Mouse (Mus musculus) midbrain, embryonic 10.5 days (tissue): ENCODE data around the gene Slc25a36. TPM values are rescaled to one million over a fixed set of nuclear protein-coding genes. Genes with fewer than 3 reads are reported as not detected.

Experiments used
- DNase-seq: peaks from one replicate; pipeline ENCODE4 v3.0.0-alpha.2; 2017; ENCODE audit warnings: low spot score
- H3K27ac ChIP-seq: fragments of 300-500 bp; sonication (generic); replicated peaks from 2 replicates; pipeline ENCODE4 v1.5.1; 2016; ENCODE audit warnings: mild to moderate bottlenecking
- H3K27me3 ChIP-seq: fragments of 300-500 bp; sonication (generic); 2 replicates; pipeline ENCODE4 v1.6.1; 2016; ENCODE audit warnings: low read depth, mild to moderate bottlenecking; ENCODE audit not compliant: poor library complexity, severe bottlenecking
- H3K36me3 ChIP-seq: fragments of 300-500 bp; sonication (generic); 2 replicates; pipeline ENCODE4 v1.6.1; 2016; ENCODE audit warnings: mild to moderate bottlenecking, moderate library complexity
- H3K4me1 ChIP-seq: fragments of 300-500 bp; sonication (generic); 2 replicates; pipeline ENCODE4 v1.6.1; 2016
- H3K4me3 ChIP-seq: fragments of 300-500 bp; sonication (generic); 2 replicates; pipeline ENCODE4 v1.5.1; 2016; ENCODE audit warnings: mild to moderate bottlenecking, moderate library complexity
- H3K9me3 ChIP-seq: fragments of 300-500 bp; sonication (generic); replicated peaks from 2 replicates; pipeline ENCODE4 v1.6.1; 2016; ENCODE audit warnings: mild to moderate bottlenecking
- WGBS: fragments of 180-500 bp; shearing (Covaris S2); methylation state at CpG from one replicate; pipeline ENCODE4 v1.1.7; 2016; 5-methylcytosine and 5-hydroxymethylcytosine counted together
- polyA plus RNA-seq: library from polyadenylated mRNA; unstranded; fragments of >200 nt; fragmentation: Nextera tagmentation; extraction: Ambion mirVana; gene quantifications from 2 replicates; pipeline ENCODE4 v1.2.1, GENCODE M21; 2016

The Slc25a36 gene
- polyA plus RNA-seq, 1 experiment from 2014 or later, result 61.2 TPM

DNA sequence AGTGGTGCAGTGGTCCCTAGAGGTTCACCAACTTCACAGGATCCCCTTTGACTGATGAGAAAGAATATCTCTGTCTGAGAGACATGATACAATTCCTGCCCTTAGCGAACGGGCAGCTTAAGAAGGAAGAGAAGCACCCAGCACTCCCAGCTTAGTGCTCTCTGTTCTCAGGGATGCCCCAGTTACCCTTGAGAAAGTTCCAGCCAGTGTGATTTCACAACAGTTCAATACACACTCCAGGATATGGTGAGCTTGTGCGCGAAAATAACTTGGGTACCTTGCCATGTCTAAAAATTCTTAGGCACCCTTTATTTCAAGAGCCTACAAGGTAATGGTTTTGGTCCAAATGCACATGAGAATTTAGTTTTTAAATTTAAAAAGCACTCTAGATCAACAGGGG, 24.9 kb upstream of the Slc25a36 start:
- Histone ChIP-seq H3K4me3 (no peak overlapping the region), H3K9me3 (no peaks in the 10 kb centered on the region), H3K27ac (no peak overlapping the region), H3K27me3 (no peaks in the 10 kb centered on the region), H3K36me3 (no peaks in the 10 kb centered on the region), H3K4me1 (no peaks in the 10 kb centered on the region)
- DNase-seq, result no peak
- WGBS, result 95% methylated on average over 4 of the region's 4 CpGs

DNA sequence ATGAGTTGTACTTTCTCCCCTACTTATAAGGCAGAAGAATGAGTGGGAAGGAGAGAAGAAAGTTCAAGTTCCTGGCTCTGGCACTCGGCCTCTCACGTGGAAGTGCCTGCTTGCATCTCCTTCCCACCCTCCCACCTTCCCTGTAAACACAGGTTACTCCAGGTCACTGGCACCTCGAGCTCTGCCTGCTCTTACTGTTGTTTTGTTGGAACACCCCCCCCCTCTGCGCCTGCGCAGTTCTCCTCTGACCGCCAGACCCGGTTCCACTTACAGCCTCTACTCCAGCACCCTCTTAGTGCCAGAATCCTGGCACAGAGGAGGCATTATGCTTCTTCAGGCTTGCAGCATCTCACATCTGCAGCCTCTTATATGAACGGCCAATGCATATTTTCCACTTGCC, 22.2 kb upstream of the Slc25a36 start:
- Histone ChIP-seq H3K36me3 (no peaks in the 10 kb centered on the region), H3K4me3 (no peak overlapping the region), H3K4me1 (no peaks in the 10 kb centered on the region), H3K27me3 (no peaks in the 10 kb centered on the region), H3K9me3 (no peaks in the 10 kb centered on the region), H3K27ac (no peak overlapping the region)
- DNase-seq, result no peak
- WGBS, result 63% methylated on average over 8 of the region's 8 CpGs

DNA sequence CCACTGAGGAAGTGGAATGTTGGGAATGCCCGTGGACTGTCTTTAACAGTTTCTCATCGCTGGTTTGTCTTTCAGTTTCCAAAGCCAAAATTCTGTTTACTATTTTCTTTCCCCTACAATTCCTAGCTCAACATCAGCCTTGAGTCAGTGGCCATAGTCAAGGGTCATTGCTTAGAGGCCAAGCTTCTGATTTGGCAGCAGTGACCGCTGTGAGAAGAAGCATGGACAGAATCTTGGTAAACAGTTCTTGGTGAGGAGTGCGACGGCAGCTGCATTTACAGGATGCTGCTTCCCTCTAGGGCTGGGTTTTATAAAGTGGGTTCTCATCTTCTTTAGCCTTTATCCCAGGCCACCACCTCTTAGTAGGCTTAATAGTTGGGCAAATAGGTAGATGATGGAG, 19.0 kb upstream of the Slc25a36 start:
- no peak overlapping the region for H3K4me3 ChIP-seq
- no peak overlapping the region for H3K27ac ChIP-seq
- no peak for DNase-seq
- 84% methylated on average over 5 of the region's 5 CpGs for WGBS
- H3K4me1 ChIP-seq, result no peaks in the 10 kb centered on the region
- no peaks in the 10 kb centered on the region; the same call in 1 of the 2 replicates for H3K9me3 ChIP-seq
- H3K36me3 ChIP-seq, result no peaks in the 10 kb centered on the region
- H3K27me3 ChIP-seq, result no peaks in the 10 kb centered on the region

DNA sequence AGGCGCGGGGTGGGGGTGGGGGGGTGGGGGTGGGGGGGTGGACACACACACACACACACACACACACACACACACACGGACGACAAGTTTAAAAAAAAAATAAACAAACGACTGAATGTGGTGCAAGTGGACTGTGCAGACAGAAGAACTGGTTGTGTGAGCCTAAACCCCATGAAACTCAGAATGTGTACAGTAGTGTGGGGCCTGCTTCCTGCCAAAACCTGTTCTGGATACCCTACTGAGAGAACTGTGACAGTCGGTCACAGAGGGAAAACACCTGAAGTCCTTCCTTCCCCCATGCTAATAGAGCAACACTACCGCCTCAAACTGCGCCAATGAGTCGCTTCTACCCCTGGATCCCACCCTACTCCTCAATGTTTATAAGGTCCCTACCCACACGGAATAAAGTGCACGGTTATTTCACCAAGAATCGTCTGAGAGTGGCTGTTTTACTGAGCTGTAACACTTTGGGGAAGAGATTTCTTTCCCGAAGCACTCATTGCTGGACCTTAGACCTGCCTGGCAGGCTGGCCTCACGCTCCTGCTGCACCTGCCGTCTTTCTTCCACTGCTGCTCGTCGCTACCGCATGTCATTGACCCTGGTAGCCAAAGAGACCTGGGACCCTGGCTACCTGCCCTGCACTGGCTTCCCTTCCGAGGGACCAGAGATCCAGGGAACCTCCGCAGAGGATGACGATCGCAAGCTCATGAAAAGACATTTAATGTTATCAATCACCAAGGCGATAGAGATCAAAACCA, 13.2 kb upstream of the Slc25a36 start:
- Histone ChIP-seq H3K9me3 (no peaks in the 10 kb centered on the region; the same call in 1 of the 2 replicates), H3K27ac (no peak overlapping the region), H3K36me3 (no peaks in the 10 kb centered on the region), H3K4me1 (no peaks in the 10 kb centered on the region), H3K4me3 (no peak overlapping the region), H3K27me3 (no peaks in the 10 kb centered on the region)
- WGBS, result 72% methylated on average over 23 of the region's 23 CpGs
- DNase-seq, result no peak

DNA sequence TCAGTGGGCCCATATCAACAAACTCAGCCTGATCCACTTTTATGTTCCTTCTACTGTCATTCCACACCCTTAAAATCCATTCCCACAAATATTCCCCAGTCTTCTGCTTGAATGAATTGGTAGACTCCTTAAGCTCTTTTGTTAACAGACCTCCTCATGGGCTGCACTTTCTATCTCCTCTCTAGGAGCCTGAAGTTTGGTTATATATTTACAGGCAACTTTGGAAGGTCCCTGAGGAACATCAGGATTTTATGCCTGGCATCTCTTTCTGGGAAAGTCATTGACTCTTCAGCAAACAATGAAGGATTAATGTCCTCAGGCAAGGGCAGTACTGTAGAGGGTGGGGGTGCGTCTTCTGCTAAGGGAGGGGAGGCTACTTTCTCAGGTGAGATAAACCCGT, 10.5 kb upstream of the Slc25a36 start:
- Histone ChIP-seq H3K4me1 (no peaks in the 10 kb centered on the region), H3K27me3 (no peaks in the 10 kb centered on the region), H3K27ac (no peak overlapping the region), H3K9me3 (no peaks in the 10 kb centered on the region), H3K4me3 (no peak overlapping the region), H3K36me3 (no peaks in the 10 kb centered on the region)
- 88% methylated on average over 2 of the region's 2 CpGs for WGBS
- DNase-seq, result no peak

DNA sequence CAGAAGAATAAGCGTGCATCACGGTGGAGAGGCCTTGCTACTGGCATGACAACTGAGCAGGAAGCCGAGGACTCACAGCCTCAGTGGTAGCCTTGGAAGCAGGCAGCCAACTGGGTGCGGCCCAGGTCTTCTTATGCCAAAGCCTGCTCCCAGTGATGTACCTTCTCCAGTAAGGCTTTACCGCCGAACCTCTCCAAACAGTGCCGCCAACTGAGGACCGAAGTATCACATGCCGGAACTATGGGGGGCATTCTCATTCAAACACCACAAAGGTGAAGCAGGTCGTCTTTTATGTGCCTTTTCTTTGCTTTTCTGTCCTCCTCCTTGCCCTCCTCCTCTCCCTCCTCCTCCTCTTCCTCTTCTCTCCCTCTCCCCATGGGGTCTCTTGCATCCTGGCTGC, 3.3 kb upstream of the Slc25a36 start:
- WGBS, result 86% methylated on average over 10 of the region's 10 CpGs
- H3K4me1 ChIP-seq, result peaks cover 22% of the 10 kb centered on the region
- H3K4me3 ChIP-seq, result no peak overlapping the region
- no peak overlapping the region for H3K27ac ChIP-seq
- H3K36me3 ChIP-seq, result no peaks in the 10 kb centered on the region
- DNase-seq, result no peak
- 0 out of 2 replicates have a peak, but pooled peaks cover 4% of the 10 kb centered on the region for H3K27me3 ChIP-seq
- no peaks in the 10 kb centered on the region for H3K9me3 ChIP-seq

DNA sequence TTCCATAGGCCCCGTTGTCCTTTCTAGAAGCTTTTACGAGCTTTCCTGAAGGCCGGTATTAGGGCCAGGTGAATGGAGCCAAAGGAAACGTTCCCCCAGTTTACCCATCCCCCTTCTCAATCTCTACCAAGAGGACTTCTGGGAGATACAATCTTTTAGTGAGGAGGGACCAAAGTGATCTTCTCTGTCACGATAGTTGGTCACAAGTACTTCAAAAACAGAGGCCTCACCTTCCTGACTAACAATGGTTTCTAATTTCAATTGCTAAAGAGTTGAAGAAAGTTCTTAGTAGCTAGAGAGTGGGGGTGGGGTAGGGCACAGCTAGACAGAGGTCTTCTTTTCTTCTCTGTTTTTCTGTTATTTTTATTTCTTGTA, 2.6 kb upstream of the Slc25a36 start:
- H3K27ac ChIP-seq, result no peak overlapping the region
- H3K4me1 ChIP-seq, result peaks cover 29% of the 10 kb centered on the region
- no peaks in the 10 kb centered on the region for H3K9me3 ChIP-seq
- no peak overlapping the region for H3K4me3 ChIP-seq
- 35% methylated on average over 5 of the region's 5 CpGs for WGBS
- H3K36me3 ChIP-seq, result no peaks in the 10 kb centered on the region
- H3K27me3 ChIP-seq, result 0 out of 2 replicates have a peak, but pooled peaks cover 4% of the 10 kb centered on the region
- no peak for DNase-seq

DNA sequence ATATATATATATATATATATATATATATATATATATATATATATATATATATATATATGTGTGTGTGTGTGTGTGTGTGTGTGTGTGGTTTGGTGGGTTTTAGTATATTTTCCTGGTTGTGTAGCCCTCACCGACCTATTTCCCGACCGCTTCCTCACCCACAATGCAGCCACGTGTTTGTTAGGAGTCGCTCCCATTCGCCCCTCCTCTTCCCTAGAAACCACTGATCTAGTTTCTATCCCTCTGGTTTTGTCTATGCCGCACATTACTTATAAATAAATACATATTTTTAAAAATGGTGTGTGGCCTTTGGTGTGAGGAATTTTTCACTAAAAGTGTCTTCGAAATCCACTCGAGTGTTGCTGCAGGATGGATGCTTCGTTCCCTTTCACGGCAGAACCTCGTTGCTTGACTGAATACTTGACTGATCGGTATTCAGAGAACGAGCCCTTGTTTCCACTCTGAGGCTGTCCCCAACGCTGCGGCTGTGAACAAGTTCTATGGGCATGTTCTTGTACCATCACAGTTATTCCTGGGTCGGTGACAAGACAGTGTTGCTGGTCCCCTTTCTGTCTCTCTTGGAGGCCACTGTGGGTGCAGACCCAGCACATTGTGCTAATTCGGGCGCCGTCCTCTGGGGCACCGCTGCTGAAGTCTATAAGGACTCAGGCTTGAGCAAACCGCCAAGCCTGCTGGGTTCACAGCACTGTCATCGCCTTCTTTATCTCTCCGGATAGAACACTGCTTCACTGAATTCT, 2.0 kb upstream of the Slc25a36 start:
- peaks cover 29% of the 10 kb centered on the region for H3K4me1 ChIP-seq
- H3K27me3 ChIP-seq, result 0 out of 2 replicates have a peak, but pooled peaks cover 4% of the 10 kb centered on the region
- DNase-seq, result no peak
- H3K9me3 ChIP-seq, result no peaks in the 10 kb centered on the region
- H3K27ac ChIP-seq, result no peak overlapping the region
- WGBS, result 64% methylated on average over 24 of the region's 24 CpGs
- H3K36me3 ChIP-seq, result 0 out of 2 replicates have a peak, but pooled peaks cover 3% of the 10 kb centered on the region
- H3K4me3 ChIP-seq, result no peak overlapping the region

DNA sequence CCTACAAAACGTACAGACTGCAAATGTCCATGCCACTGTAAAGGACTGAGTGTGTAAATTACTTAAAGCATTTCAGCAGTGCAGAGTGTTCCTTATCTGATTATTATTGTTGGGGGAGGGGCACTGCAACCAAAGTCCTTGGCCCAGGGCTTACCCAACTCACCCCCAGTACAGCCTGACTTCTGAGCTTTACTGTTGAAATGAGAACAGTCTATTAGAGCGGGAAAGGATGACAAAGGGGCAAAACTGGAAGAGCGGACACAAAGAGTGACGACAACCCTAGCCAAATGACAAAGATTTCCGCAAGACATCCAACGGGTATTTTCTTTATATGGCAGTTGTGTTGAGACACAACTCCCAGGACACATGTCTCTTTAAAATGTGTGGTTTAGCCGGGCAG, 1.3 kb upstream of the Slc25a36 start:
- DNase-seq, result no peak
- H3K27me3 ChIP-seq, result 0 out of 2 replicates have a peak, but pooled peaks cover 4% of the 10 kb centered on the region
- no peak overlapping the region for H3K27ac ChIP-seq
- peaks cover 29% of the 10 kb centered on the region for H3K4me1 ChIP-seq
- H3K36me3 ChIP-seq, result peaks cover 8% of the 10 kb centered on the region; the same call in 1 of the 2 replicates
- 0 out of 2 replicates have a peak, but pooled peaks cover 4% of the 10 kb centered on the region for H3K9me3 ChIP-seq
- 88% methylated on average over 7 of the region's 7 CpGs for WGBS
- no peak overlapping the region for H3K4me3 ChIP-seq

DNA sequence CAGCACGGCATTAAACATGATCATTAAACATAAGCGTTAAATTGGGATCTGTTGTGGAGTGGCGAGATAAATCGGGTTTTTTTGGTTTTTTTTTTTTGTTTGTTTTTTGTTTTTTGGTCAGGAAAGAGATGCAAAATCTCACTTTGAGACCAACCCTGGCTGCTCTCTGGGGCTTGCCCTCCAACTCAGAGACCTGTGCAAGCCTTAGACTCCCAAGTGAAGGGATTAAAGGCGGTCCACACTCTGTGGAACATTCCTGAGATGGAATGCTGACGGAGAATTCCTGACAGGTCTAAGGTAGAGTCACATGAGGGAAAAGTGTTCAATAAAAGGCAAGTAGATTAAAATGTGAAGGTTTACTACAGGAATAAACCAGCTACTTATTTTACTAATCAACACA, 549 bp upstream of the Slc25a36 start:
- no peak for DNase-seq
- 0 out of 2 replicates have a peak, but pooled peaks cover 4% of the 10 kb centered on the region for H3K27me3 ChIP-seq
- H3K4me1 ChIP-seq, result peaks cover 29% of the 10 kb centered on the region
- H3K9me3 ChIP-seq, result 0 out of 2 replicates have a peak, but pooled peaks cover 4% of the 10 kb centered on the region
- H3K36me3 ChIP-seq, result peaks cover 10% of the 10 kb centered on the region; the same call in 1 of the 2 replicates
- peak overlapping the region; percentile 95 for H3K27ac ChIP-seq
- peak overlapping the region; percentile 91 for H3K4me3 ChIP-seq
- 7% methylated on average over 6 of the region's 6 CpGs for WGBS

DNA sequence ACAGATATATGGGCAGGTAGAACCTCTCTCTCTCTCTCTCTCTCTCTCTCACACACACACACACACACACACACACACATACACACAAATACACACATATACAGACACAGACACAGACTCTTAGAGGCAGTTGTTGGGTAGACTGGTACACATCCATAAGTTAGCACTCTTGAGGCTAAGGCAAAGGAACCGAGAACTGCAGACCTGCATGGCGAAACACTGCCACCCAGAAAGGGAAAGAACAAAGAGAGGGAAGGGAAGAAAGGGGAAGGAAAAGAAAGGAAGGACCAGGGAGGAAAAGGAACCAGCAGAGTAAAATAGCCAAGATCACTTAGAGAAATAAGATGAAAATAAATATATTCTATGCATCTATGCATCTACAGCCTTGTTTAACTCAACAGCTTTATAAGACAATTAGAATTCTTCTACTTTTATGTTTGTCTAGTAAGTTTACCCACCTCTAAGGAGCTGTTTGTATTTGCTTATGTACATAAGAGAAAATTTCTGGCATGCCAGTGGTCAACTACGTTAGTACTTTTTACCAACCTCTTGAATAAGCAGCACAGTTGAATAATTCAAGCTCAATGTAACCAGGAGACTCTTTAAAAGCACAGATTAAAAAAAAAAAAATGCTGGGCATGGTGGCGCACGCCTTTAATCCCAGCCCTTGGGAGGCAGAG, 4.3 kb downstream of the Slc25a36 start:
- no peak overlapping the region for H3K27ac ChIP-seq
- H3K9me3 ChIP-seq, result 0 out of 2 replicates have a peak, but pooled peaks cover 4% of the 10 kb centered on the region
- 96% methylated on average over 5 of the region's 5 CpGs for WGBS
- DNase-seq, result no peak
- H3K4me3 ChIP-seq, result no peak overlapping the region
- peaks cover 10% of the 10 kb centered on the region; the same call in 1 of the 2 replicates for H3K36me3 ChIP-seq
- peaks cover 18% of the 10 kb centered on the region for H3K4me1 ChIP-seq
- H3K27me3 ChIP-seq, result no peaks in the 10 kb centered on the region

DNA sequence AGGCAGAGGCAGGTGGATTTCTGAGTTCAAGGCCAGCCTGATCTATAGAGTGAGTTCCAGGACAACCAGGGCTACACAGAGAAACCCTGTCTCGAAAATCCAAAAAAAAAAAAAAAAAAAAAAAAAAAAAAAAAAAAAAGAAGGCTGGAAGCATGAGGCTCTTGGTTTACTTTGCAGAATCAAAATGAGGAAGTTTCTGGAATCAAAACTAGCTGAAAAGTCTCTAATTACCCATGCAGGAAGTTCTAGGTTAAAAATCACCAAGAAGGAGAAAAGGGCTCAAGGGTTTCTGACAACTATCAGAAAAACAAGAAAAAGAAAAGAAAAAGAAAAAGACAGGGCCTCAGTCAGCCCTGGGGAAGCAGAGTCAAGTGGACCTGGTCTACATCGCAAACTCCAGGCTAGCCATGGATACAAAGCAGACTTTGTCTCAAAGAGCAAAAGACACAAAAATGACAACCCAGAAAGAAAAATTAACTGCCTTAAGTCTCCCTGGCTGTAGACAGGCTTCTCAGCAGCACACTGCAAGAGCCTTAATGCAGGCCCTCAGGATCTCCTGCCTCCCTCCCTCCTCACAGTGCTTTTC, 5.5 kb downstream of the Slc25a36 start:
- no peak for DNase-seq
- no peaks in the 10 kb centered on the region for H3K27me3 ChIP-seq
- H3K36me3 ChIP-seq, result peaks cover 10% of the 10 kb centered on the region; the same call in 1 of the 2 replicates
- peaks cover 16% of the 10 kb centered on the region for H3K4me1 ChIP-seq
- H3K27ac ChIP-seq, result no peak overlapping the region
- H3K4me3 ChIP-seq, result no peak overlapping the region
- 86% methylated on average over 2 of the region's 2 CpGs for WGBS
- 0 out of 2 replicates have a peak, but pooled peaks cover 4% of the 10 kb centered on the region for H3K9me3 ChIP-seq
